Mouse (Mus musculus): Measurements from ENCODE around the gene Cemip. TPM values are rescaled to one million over a fixed set of nuclear protein-coding genes. Genes with fewer than 3 reads are reported as not detected.

Cemip gene
- polyA plus RNA-seq, 1 experiment from 2014 or later: 1.8 TPM

DNA sequence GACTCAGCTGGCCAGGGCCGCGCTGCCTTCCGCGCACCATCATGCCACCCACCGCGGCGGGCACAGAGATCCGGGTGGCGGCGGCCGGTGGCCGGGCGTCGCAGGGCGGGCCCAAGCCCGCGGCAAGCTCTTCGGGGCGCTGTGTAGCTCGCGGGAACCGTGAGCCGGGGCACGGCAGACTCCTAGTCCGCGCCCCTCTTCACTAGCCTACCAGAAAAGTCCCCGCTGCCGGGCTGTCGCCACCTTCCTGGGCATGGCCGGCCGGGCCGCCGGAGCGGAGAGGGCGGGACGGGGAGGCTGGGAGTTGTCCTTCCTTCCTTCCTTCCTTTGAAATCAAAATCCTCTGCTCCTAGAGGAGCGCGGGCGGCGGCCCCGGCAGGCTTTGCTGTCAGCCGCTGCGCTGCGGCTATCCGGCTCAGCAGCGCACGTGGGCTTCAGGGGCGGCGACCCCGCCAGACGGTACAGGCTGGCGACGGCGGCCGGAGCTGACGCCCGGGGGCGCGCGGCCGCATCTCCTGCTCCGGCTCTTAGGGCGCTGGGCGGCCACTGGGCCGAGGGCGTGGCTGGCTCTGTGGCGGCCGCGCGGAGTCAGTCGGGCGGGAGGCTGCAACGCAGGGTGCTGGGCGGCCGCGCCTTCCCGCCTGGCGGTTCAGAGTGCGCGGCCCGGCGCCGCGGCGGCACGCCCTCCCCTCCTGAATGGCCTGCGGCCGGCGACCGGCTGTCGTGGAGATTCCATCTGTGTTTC, 202.9 kb downstream of the Cemip start:
- ATAC-seq (ENCODE audit: low FRiP score, low read depth): peak; percentile 72
- peak overlapping the region; percentile 95 for H3K27ac ChIP-seq (replicated peaks)
- H3K4me2 ChIP-seq (replicated peaks): peak overlapping the region; percentile 87
- H3K9me3 ChIP-seq: peaks cover 2% of the 10 kb centered on the region; the same call in 1 of the 2 replicates
- H3K27me3 ChIP-seq: 0 out of 2 replicates have a peak, but pooled peaks cover 6% of the 10 kb centered on the region
- H3K4me1 ChIP-seq: peaks cover 52% of the 10 kb centered on the region
- peak overlapping the region; percentile 62 for H3K4me3 ChIP-seq
- H3K9ac ChIP-seq (replicated peaks): peak overlapping the region; percentile 87
- under 1% methylated on average over 71 of the region's 91 CpGs for WGBS
- peaks cover 6% of the 10 kb centered on the region; the same call in 1 of the 2 replicates for H3K36me3 ChIP-seq

Other genes starting within 250 kb of the Cemip start
- gene Tlnrd1, start 202.2 kb downstream of the Cemip start, polyA plus RNA-seq (2016; fragmentation: Nextera tagmentation; extraction: Ambion mirVana): 15.9 and 17.5 TPM in 2 replicates
- gene Mesd, start 202.0 kb downstream of the Cemip start, polyA plus RNA-seq (2016; fragmentation: Nextera tagmentation; extraction: Ambion mirVana): 80.6 and 85.1 TPM in 2 replicates
- 68.8 and 71.1 TPM in 2 replicates for gene Abhd17c, start 65.4 kb upstream of the Cemip start, polyA plus RNA-seq (2016; fragmentation: Nextera tagmentation; extraction: Ambion mirVana)